Mouse (Mus musculus) stomach, embryonic 14.5 days (tissue): ENCODE data around the gene Cage1. TPM values are rescaled to one million over a fixed set of nuclear protein-coding genes. Genes with fewer than 3 reads are reported as not detected.
A peak's percentile ranks its signal among the peaks of the same experiment; 100 is the strongest.

Experiments used
- ATAC-seq: fragments of 200-750 bp; cut with Nextera tagmentation; 2 replicates; pipeline ENCODE4 v1.8.0; 2017; ENCODE audit warnings: low read depth, moderate TSS enrichment; ENCODE audit not compliant: insufficient number of reproducible peaks, insufficient read depth, low FRiP score
- H3K27ac ChIP-seq: fragments of 300-500 bp; sonication (generic); 2 replicates; pipeline ENCODE4 v1.5.1; 2014; ENCODE audit warnings: mild to moderate bottlenecking, low read length, moderate library complexity, mixed read lengths
- H3K27me3 ChIP-seq: fragments of 300-500 bp; sonication (generic); 2 replicates; pipeline ENCODE4 v1.6.1; 2014; ENCODE audit warnings: low read length, control low read depth, mixed read lengths; ENCODE audit not compliant: control insufficient read depth, insufficient read depth
- H3K36me3 ChIP-seq: fragments of 300-500 bp; sonication (generic); 2 replicates; pipeline ENCODE4 v1.6.1; 2014; ENCODE audit warnings: mild to moderate bottlenecking, control low read depth, low read length, moderate library complexity, mixed read lengths; ENCODE audit not compliant: control insufficient read depth, insufficient read depth
- H3K4me1 ChIP-seq: fragments of 300-500 bp; sonication (generic); 2 replicates; pipeline ENCODE4 v1.6.1; 2014; ENCODE audit warnings: low read length, control low read depth, mixed read lengths; ENCODE audit not compliant: control insufficient read depth, insufficient read depth
- H3K4me2 ChIP-seq: fragments of 300-500 bp; sonication (generic); replicated peaks from 2 replicates; pipeline ENCODE4 v1.6.1; 2014; ENCODE audit warnings: low read depth, low read length, control low read depth
- H3K4me3 ChIP-seq: fragments of 300-500 bp; sonication (generic); 2 replicates; pipeline ENCODE4 v1.5.1; 2014; ENCODE audit warnings: low read depth, low read length, control low read depth
- H3K9ac ChIP-seq: fragments of 300-500 bp; sonication (generic); replicated peaks from 2 replicates; pipeline ENCODE4 v1.6.1; 2014; ENCODE audit warnings: low read depth, mild to moderate bottlenecking, control low read depth, low read length, moderate library complexity, mixed read lengths
- H3K9me3 ChIP-seq: fragments of 300-500 bp; sonication (generic); 2 replicates; pipeline ENCODE4 v1.6.1; 2016; ENCODE audit warnings: low read depth, low read length, control low read depth; ENCODE audit not compliant: control insufficient read depth
- WGBS: fragments of 180-500 bp; shearing (Covaris S2); extraction: QIAGEN DNeasy Blood & Tissue Kit; methylation state at CpG from one replicate; pipeline ENCODE4 v1.1.7; 2014; 5-methylcytosine and 5-hydroxymethylcytosine counted together
- polyA plus RNA-seq: library from polyadenylated mRNA; unstranded; fragments of >200 nt; fragmentation: Nextera tagmentation; extraction: Ambion mirVana; gene quantifications from 2 replicates; pipeline ENCODE4 v1.2.1, GENCODE M21; 2014

Cage1 gene
- polyA plus RNA-seq, 1 experiment from 2014 or later, result 1.1 TPM

- Histone ChIP-seq H3K4me2 (no peak overlapping the region), H3K4me1 (no peaks in the 10 kb centered on the region), H3K27ac (no peak overlapping the region), H3K36me3 (no peaks in the 10 kb centered on the region), H3K4me3 (no peak overlapping the region), H3K27me3 (no peaks in the 10 kb centered on the region), H3K9me3 (no peaks in the 10 kb centered on the region), H3K9ac (no peak overlapping the region)
- WGBS, result 58% methylated on average over 1 of the region's 1 CpGs
- no peak for ATAC-seq
Measured at GRCm38 (mm10) chr13:38002461-38002860, 34.4 kb downstream of the Cage1 start.

GRCm38 (mm10) chr13:37999713-38000112, 37.2 kb downstream of the Cage1 start:
- 71% methylated on average over 3 of the region's 3 CpGs for WGBS
- Histone ChIP-seq H3K9me3 (no peaks in the 10 kb centered on the region), H3K27ac (no peak overlapping the region), H3K4me1 (no peaks in the 10 kb centered on the region), H3K36me3 (no peaks in the 10 kb centered on the region), H3K4me2 (no peak overlapping the region), H3K4me3 (no peak overlapping the region), H3K9ac (no peak overlapping the region), H3K27me3 (no peaks in the 10 kb centered on the region)
- ATAC-seq, result no peak

GRCm38 (mm10) chr13:37994405-37994749, 42.5 kb downstream of the Cage1 start:
- Histone ChIP-seq H3K4me3 (peak overlapping the region; percentile 92), H3K27ac (no peak overlapping the region), H3K9ac (0 out of 2 replicates have a peak overlapping the region, but pooled peaks have one; percentile 28), H3K4me1 (peaks cover 9% of the 10 kb centered on the region; the same call in 1 of the 2 replicates), H3K9me3 (no peaks in the 10 kb centered on the region), H3K27me3 (no peaks in the 10 kb centered on the region), H3K36me3 (peaks cover 19% of the 10 kb centered on the region), H3K4me2 (peak overlapping the region; percentile 44)
- peak; percentile 24; the same call in 1 of the 2 replicates for ATAC-seq
- 13% methylated on average over 7 of the region's 7 CpGs for WGBS

GRCm38 (mm10) chr13:37993704-37994404, 43.0 kb downstream of the Cage1 start, which contains the start of gene Ssr1:
Ssr1 (minus strand) TSS chr13:37994217.
- Histone ChIP-seq H3K9ac (peak within 1 kb of the TSS; percentile 97), H3K4me2 (peak within 1 kb of the TSS; percentile 90), H3K27ac (peak within 1 kb of the TSS; percentile 94), H3K36me3 (peaks cover 24% of the 10 kb centered on the region), H3K27me3 (no peaks in the 10 kb centered on the region), H3K9me3 (no peaks in the 10 kb centered on the region), H3K4me1 (peaks cover 9% of the 10 kb centered on the region; the same call in 1 of the 2 replicates), H3K4me3 (peak within 1 kb of the TSS; percentile 92)
- ATAC-seq, result peak; percentile 97
- under 1% methylated on average over 83 of the region's 89 CpGs for WGBS

GRCm38 (mm10) chr13:37993376-37993703, 43.5 kb downstream of the Cage1 start:
- Histone ChIP-seq H3K4me2 (peak overlapping the region; percentile 90), H3K36me3 (peaks cover 24% of the 10 kb centered on the region), H3K4me1 (peaks cover 9% of the 10 kb centered on the region; the same call in 1 of the 2 replicates), H3K4me3 (peak overlapping the region; percentile 92), H3K9ac (peak overlapping the region; percentile 97), H3K27ac (peak overlapping the region; percentile 94), H3K27me3 (no peaks in the 10 kb centered on the region), H3K9me3 (no peaks in the 10 kb centered on the region)
- WGBS, result under 1% methylated on average over 17 of the region's 17 CpGs
- no peak for ATAC-seq

- H3K4me1 ChIP-seq, result peaks cover 9% of the 10 kb centered on the region; the same call in 1 of the 2 replicates
- peak overlapping the region; percentile 90 for H3K4me2 ChIP-seq
- H3K27ac ChIP-seq, result 0 out of 2 replicates have a peak overlapping the region, but pooled peaks have one; percentile 12
- H3K36me3 ChIP-seq, result peaks cover 24% of the 10 kb centered on the region
- H3K27me3 ChIP-seq, result no peaks in the 10 kb centered on the region
- no peaks in the 10 kb centered on the region for H3K9me3 ChIP-seq
- peak overlapping the region; percentile 97 for H3K9ac ChIP-seq
- ATAC-seq, result no peak
- peak overlapping the region; percentile 92 for H3K4me3 ChIP-seq
- 10% methylated on average over 10 of the region's 10 CpGs for WGBS
Measured at GRCm38 (mm10) chr13:37992638-37993371, 44.1 kb downstream of the Cage1 start.

- peaks cover 9% of the 10 kb centered on the region; the same call in 1 of the 2 replicates for H3K4me1 ChIP-seq
- no peaks in the 10 kb centered on the region for H3K9me3 ChIP-seq
- peaks cover 51% of the 10 kb centered on the region for H3K36me3 ChIP-seq
- ATAC-seq, result no peak
- WGBS, result 89% methylated on average over 8 of the region's 8 CpGs
- H3K4me3 ChIP-seq, result no peak overlapping the region
- no peak overlapping the region for H3K27ac ChIP-seq
- H3K9ac ChIP-seq, result no peak overlapping the region
- no peaks in the 10 kb centered on the region for H3K27me3 ChIP-seq
- H3K4me2 ChIP-seq, result no peak overlapping the region
Measured at GRCm38 (mm10) chr13:37989701-37990100, 47.2 kb downstream of the Cage1 start.

- no peak for ATAC-seq
- H3K27me3 ChIP-seq, result no peaks in the 10 kb centered on the region
- no peak overlapping the region for H3K9ac ChIP-seq
- no peak overlapping the region for H3K27ac ChIP-seq
- H3K36me3 ChIP-seq, result peaks cover 80% of the 10 kb centered on the region
- no peaks in the 10 kb centered on the region for H3K4me1 ChIP-seq
- no peaks in the 10 kb centered on the region for H3K9me3 ChIP-seq
- H3K4me3 ChIP-seq, result no peak overlapping the region
- no peak overlapping the region for H3K4me2 ChIP-seq
- WGBS, result 86% methylated on average over 10 of the region's 10 CpGs
Measured at GRCm38 (mm10) chr13:37986166-37986565, 50.7 kb downstream of the Cage1 start.
